Mouse (Mus musculus) gastrocnemius, adult 18-20 months (tissue): ENCODE measurements around the gene Samd4. TPM values are rescaled to one million over a fixed set of nuclear protein-coding genes. Genes with fewer than 3 reads are reported as not detected.
A peak's percentile ranks its signal among the peaks of the same experiment; 100 is the strongest.

Experiments used
- DNase-seq: peaks from one replicate; pipeline ENCODE4 v3.0.0; 2021; ENCODE audit warnings: low spot score
- long read RNA-seq, 2 experiments: library from polyadenylated mRNA; stranded (forward); transcript quantifications; one replicate each; pipeline ENCODE4 v2.0.0; 2021
- total RNA-seq, 2 experiments: library from RNA; stranded (reverse); gene quantifications; 2 replicates each; pipeline ENCODE4 v1.2.3; 2021

Samd4 gene
- 10 to 100 TPM; 54.5 to 72.9 TPM for total RNA-seq
- long read RNA-seq, experiment 1, full-length matches to known transcripts: 1 of 6 reads
- long read RNA-seq, experiment 1, partial matches to known transcripts: 1 of 6 reads
- long read RNA-seq, experiment 1, other reads (novel, unspliced or antisense): 4 of 6 reads
- long read RNA-seq, experiment 2, full-length matches to known transcripts: 2 of 10 reads
- long read RNA-seq, experiment 2, partial matches to known transcripts: 1 of 10 reads
- long read RNA-seq, experiment 2, other reads (novel, unspliced or antisense): 7 of 10 reads

DNA sequence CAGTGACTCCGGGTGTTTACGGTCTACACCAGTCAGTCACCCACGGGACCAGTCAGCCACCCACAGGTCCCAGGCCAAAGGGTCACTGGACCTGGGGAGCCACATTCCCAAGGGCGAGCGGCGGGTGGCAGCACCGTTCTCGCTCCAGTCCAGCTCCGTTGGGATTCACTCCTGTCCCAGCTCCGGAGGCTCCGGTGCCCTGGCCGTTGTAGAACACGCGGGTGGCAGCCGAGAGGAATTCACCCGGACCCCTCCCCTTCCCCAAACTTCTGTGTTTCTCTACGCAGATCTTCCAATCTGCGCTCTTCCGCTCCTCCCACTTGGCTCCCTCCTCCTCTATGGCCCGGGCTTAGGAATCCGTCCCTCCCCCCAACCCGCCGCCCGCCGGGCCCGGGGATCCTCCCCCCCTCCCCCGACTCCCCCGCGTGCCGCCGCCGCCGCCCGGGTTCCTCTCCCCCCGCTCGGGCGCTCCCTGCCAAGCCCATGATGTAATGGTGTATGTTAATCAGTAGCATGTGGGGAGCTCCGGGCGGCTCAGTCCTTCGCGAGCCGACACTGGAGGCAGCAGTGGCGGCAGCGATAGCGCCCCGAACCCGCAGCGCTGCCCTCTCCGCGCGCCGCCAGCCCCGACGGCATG lies at the start of gene Samd4:
Gene Samd4 (plus strand): TSS at position 424 of the 637 bp plus-strand sequence.
- peak; percentile 92 for DNase-seq

- DNase-seq: no peak
Observed at GRCm38 (mm10) chr14:46839326-46839725, 43.3 kb upstream of the Samd4 start.

DNA sequence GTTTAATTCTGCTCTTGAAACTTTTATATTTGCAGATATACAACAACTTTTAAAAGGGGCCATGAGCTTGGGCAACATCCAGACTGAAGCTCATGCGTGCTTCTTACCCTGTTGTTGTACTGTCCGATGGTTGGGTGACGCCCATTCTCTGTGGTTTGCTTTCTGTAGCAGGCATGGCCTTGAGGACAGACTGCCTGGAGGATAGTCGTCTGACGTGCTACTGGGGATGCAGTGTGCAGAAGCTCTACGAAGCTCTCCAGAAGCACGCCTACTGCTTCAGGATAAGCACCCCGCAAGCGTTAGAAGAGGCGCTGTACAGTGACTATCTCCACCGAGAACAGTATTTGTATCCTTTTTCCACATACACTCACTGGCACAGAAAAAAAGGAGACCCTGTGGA lies 36.9 kb upstream of the Samd4 start:
- DNase-seq: no peak

DNA sequence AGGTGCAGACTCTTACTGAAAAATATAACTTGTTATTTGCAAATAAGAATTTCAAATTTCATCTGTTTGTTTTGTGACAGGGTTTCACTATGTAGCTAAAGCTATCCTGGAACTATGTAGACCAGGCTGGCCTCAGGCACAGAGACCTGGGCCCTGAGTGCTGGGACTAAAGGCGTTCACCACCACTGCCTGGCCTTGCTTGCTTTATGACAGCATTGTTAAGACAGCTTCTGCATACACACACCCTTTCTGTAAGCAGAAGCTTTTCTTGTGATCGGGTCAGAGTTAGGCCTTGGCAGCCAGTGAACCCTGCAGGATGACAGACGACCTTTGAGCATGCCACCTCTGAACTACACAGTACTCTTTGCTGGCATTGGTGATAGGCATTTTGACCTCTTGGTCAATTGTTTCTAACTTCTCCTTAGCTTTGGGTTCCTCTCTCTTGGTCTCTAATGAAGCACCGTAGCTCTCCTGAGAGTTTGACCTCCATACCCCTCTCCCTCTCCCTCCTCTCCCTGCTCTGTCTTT lies 34.5 kb upstream of the Samd4 start:
- no peak for DNase-seq

- DNase-seq: no peak
Observed at GRCm38 (mm10) chr14:46848736-46849135, 33.9 kb upstream of the Samd4 start.

DNA sequence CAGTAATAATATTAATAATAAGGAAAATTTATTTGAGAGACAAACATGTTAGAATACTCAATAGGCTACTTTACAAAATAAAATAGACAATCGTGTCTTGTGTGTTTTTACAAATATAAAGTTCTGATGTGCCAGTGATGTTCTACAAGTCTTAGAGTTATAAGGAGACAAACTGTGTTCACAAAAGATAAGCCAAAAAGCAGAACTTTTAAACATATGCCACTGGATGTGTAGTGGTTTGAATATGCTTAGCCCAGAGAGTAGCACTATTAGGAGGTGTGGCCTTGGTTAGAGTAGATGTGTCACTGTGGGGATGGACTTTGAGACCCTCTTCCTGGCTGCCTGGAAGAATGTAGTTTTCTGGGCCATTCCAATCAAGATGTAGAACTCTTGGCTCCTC lies 32.9 kb upstream of the Samd4 start:
- no peak for DNase-seq

DNA sequence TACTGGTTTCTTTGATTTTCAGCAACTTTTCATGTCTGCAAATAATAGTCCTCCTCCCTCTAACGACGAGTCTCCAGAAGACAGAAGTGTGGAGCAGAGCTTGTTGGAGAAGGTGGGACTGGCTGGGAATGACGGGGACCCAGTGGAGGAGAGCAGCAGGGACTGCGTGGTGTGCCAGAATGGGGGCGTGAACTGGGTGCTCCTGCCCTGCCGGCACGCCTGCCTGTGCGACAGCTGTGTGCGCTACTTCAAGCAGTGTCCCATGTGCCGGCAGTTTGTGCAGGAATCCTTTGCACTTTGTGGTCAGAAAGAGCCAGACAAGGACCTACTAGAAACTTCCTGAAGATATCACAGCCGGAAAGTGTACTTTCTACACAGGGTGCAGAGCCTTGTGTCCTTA lies 29.0 kb upstream of the Samd4 start:
- DNase-seq: no peak

- no peak for DNase-seq
Observed at GRCm38 (mm10) chr14:46862922-46863321, 19.7 kb upstream of the Samd4 start.

- peak; percentile 82 for DNase-seq
Observed at GRCm38 (mm10) chr14:46880935-46881334, 1.7 kb upstream of the Samd4 start.

DNA sequence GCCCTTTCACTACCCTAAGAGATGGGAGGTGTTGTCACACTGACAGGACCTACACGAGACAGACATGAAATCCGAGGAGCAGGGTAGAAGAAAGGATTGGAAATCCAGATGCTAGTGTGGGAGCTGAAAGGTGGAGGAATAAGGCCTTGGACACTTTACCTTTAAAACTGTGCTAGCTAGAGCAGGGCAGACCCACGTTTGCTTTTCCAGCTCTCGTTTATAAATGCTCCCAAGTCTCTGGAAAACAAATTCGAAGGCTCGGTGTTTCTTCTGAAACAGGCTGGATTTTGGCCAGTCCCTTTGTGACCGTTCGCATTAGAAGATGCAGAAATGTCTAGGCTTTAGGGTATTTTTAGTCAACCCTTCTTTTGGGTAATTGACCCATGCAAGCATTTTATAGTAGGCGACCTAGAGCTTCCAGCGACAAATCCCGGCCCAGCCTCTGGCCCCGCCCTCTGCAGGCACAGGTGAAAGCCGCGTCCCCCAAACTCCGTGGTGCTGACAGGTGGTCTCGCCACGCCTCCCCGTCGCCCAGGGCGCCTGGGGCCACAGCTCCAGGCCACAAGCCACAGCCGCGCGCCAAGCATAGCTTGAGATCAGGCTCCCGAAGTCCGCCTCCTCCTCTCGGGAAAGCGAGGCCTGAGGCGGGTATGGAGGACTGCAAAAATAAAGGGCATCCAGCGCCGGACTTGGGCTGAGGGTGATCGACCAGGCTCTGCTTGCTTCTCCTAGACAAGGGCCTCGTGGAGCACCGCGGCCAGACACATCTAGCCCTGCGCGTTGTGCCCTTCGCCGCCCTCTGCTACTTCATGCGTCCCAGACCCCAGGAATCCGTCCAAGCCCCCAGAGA lies 848 bp upstream of the Samd4 start:
- peak; percentile 60 for DNase-seq

- DNase-seq: peak; percentile 67
Observed at GRCm38 (mm10) chr14:46883068-46883870, 615 bp downstream of the Samd4 start.

DNA sequence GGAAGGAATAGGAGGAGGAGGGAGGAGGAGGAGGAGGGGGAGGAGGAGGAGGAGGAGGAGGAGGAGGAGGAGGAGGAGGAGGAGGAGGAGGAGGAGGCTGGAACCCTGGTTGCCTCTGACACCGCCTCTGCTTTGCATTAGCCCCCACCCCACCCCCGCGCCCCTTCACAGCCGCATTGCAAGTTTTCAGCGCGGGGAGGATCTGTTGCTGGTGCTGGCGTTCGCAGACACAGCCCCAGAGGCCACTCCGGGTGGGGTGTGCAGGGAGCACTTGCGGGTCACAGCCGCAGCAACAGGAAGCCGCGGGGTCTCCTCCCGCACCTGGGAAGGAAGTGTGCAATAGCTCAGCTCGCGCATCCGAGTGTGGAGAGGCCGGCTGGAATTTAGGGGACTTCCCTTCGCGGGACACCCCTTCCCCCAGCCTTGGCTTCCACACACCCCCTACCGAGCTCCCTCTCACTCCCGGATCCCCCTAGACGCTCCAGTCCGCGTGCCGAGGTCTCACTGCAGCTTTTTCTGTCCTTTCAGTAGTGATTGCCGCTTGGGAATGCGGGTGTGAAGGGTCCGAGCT lies 1.3 kb downstream of the Samd4 start:
- DNase-seq: peak; percentile 41

DNA sequence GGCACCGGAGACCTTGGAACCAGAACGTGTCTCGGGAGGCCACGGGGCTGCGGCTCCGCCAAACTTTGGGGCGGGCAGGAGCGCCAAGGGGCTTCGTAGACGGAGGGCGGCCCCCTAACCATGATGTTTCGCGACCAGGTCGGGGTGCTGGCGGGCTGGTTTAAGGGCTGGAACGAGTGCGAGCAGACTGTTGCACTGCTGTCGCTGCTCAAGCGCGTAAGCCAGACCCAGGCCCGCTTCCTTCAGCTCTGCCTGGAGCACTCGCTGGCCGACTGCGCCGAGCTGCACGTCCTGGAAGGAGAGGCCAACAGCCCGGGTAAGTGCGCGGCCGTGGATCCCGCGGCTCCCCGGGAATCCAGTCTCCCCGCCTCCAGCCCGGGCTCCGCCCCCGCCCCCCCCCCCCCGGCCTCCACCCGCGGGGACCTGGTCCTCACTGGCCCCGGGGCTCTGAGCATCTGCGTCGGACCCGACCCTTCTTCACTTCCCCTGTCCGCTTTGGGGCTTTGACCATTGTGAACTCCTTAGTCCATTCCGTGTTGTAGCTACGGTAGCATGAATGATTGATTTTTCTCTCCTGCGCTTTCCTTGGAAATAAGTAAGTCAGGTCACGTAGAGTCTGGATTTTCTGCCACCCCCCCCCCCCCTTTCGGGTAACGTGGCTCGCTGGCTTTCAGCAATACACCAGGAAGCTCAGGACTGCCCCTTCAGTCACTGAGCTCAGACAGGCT lies 2.2 kb downstream of the Samd4 start:
- DNase-seq: peak; percentile 44

DNA sequence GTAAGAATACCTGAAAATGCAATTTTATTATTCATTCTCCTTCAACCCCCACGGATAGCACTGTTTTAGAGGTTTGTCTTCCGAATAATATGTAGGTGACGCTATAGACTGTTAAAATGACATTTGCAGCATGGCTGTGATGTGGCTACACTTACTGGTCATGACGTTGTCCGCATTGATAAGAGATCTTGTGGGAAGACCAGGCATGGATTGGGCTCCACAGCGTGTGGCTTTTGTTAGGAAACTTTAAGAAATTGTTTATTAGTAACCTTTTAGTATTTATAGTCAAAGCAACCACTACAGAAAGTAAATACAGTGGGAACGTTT lies 2.7 kb downstream of the Samd4 start:
- DNase-seq: no peak

GRCm38 (mm10) chr14:46885891-46886301 lies 3.2 kb downstream of the Samd4 start:
- DNase-seq: peak; percentile 47

GRCm38 (mm10) chr14:46889096-46889495 lies 6.4 kb downstream of the Samd4 start:
- DNase-seq: no peak

DNA sequence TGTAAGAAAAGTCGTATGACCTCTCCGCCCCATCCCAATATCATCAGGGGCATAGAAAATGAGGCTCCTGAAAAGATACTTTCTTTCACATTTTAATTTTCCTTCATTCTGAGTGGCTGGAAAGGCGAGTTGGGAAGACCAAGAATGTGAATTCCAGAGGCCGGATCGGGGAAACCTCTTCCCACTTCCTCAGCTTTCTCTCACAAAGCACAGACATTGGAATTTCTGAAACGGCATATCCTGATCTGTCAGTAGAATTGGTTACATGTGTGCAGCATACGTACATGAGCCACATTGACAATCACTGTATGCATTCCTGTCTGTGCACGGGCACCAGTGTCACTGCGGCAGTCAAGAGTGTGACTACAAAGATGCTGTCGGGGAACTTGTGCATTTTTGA lies 11.3 kb downstream of the Samd4 start:
- DNase-seq: no peak

DNA sequence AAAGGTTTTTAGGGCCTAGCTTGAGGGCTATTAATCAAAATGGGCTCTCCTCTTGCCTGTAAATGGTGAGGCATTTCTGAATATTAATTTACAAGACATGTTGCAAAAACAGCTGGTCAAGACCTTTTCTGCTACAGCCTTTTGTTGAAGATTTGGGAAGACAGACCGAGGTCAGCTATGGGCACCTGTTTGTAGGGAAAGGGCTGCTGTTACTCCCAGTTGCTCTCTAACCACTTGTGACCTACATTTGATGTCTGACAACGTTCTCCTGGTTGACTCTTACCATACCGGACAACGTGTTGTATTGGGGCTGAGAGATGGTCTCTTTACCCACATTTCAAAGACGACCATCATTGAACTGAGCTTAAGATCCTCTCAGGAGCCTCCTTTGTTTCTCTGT lies 15.3 kb downstream of the Samd4 start:
- DNase-seq: no peak

DNA sequence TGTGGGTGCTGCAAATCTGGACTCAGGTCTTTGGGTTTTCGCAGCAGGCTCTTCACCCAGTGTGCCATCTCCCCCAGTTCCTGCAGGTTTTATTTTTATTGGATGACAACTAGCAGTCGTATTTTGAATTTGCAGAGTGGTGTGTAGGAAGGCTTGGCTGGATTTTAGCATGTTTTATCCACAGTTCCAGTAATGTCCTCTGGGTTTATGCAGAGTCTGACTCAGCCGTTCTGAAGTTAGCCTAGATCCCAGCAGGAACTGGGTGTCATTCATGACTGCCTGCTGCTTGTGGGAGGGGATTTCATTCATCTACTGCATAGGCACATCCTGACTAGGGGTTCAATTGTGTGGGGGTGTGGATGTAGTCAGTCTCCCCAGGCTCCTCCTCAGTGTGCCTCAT lies 16.0 kb downstream of the Samd4 start:
- DNase-seq: no peak

GRCm38 (mm10) chr14:46902498-46903087 lies 19.9 kb downstream of the Samd4 start:
- DNase-seq: no peak
